Mouse (Mus musculus) liver, embryonic 15.5 days (tissue): ENCODE measurements around the gene Kctd18. TPM values are rescaled to one million over a fixed set of nuclear protein-coding genes. Genes with fewer than 3 reads are reported as not detected.
"Not testable (repeated sequence)": the region's sequence is repeated elsewhere in the genome, so short reads cannot be mapped to it uniquely, and the experiment has no call there.

Experiments used
- ATAC-seq: fragments of 200-750 bp; cut with Nextera tagmentation; 2 replicates; pipeline ENCODE4 v1.8.0; 2017; ENCODE audit warnings: moderate number of reproducible peaks, mild to moderate bottlenecking, moderate library complexity; ENCODE audit not compliant: insufficient read depth
- H3K27ac ChIP-seq: fragments of 300-500 bp; sonication (generic); replicated peaks from 2 replicates; pipeline ENCODE4 v1.5.1; 2015; ENCODE audit warnings: mild to moderate bottlenecking, inconsistent platforms
- H3K27me3 ChIP-seq: fragments of 300-500 bp; sonication (generic); 2 replicates; pipeline ENCODE4 v1.6.1; 2015; ENCODE audit warnings: mild to moderate bottlenecking, inconsistent platforms
- H3K36me3 ChIP-seq: fragments of 300-500 bp; sonication (generic); replicated peaks from 2 replicates; pipeline ENCODE4 v1.6.1; 2015; ENCODE audit warnings: moderate library complexity, mild to moderate bottlenecking, inconsistent platforms
- H3K4me1 ChIP-seq: fragments of 300-500 bp; sonication (generic); replicated peaks from 2 replicates; pipeline ENCODE4 v1.6.1; 2015; ENCODE audit warnings: inconsistent platforms
- H3K4me2 ChIP-seq: fragments of 300-500 bp; sonication (generic); 2 replicates; pipeline ENCODE4 v1.6.1; 2015; ENCODE audit warnings: moderate library complexity, mild to moderate bottlenecking, inconsistent platforms
- H3K4me3 ChIP-seq: fragments of 300-500 bp; sonication (generic); replicated peaks from 2 replicates; pipeline ENCODE4 v1.5.1; 2015; ENCODE audit warnings: mild to moderate bottlenecking, inconsistent platforms
- H3K9ac ChIP-seq: fragments of 300-500 bp; sonication (generic); 2 replicates; pipeline ENCODE4 v1.6.1; 2015; ENCODE audit warnings: moderate library complexity, mild to moderate bottlenecking, inconsistent platforms
- H3K9me3 ChIP-seq: fragments of 300-500 bp; sonication (generic); replicated peaks from 2 replicates; pipeline ENCODE4 v1.6.1; 2016; ENCODE audit warnings: inconsistent platforms
- WGBS: fragments of 180-500 bp; shearing (Covaris S2); methylation state at CpG from one replicate; pipeline ENCODE4 v1.1.7; 2015; ENCODE audit warnings: mixed read lengths; ENCODE audit not compliant: insufficient replicate concordance; 5-methylcytosine and 5-hydroxymethylcytosine counted together
- polyA plus RNA-seq: library from polyadenylated mRNA; unstranded; fragments of >200 nt; fragmentation: Nextera tagmentation; extraction: Ambion mirVana; gene quantifications from 2 replicates; pipeline ENCODE4 v1.2.1, GENCODE M21; 2015

Gene Kctd18
- polyA plus RNA-seq, 1 experiment from 2014 or later: 2.9 TPM

DNA sequence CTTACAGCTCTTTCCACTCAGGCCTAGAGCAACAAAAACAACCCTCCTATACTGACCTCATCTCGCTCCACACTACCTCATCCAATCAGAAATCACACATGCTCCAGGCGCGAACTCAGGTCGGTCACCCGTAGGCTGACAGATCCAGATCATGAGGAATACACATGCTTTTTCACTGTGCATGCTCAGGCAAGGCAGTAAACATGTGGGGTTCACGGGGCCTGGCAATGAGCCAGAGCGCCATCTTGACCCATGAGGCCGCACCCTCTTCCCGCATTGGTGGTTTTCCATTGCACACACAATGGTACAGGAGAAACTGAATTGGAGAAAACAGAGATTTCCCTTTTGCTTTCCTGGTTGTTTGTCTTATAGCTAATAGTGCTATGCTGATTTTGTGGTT is 18.6 kb upstream of the Kctd18 start:
- H3K4me2 ChIP-seq, H3K4me3 ChIP-seq, H3K9me3 ChIP-seq, H3K27me3 ChIP-seq, H3K9ac ChIP-seq, H3K4me1 ChIP-seq, ATAC-seq, H3K27ac ChIP-seq, H3K36me3 ChIP-seq: not testable (repeated sequence)
- WGBS: 84% methylated on average over 9 of the region's 9 CpGs

DNA sequence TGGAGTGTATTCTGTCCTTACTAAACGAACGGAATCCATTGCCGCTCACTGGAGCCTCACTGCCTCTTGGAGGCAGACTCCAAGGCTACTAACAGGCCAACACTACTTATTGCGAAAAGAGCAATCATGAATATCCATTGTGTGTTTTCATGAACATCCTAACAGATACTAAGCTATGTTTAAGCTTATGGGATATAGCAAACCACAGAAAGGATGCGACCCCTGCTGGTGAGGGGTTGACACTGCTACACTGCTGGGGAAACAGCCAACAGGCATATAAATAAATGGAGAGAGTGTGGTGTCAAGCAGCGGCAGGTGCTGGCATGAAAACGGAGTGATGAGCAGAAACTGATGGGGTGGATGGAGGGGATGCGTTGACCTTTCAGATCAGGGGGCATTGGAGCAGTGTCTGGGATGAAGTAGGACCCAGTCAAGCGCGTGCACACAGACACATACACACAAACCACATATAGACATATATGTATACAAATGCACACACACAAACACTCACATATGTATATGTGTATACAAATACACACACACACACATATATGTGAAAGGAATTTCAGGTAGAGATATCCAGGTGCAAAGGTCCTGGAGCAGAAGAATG is 12.5 kb upstream of the Kctd18 start:
- no peak overlapping the region for H3K9ac ChIP-seq
- H3K4me3 ChIP-seq: no peak overlapping the region
- H3K36me3 ChIP-seq: peaks cover under 1% of the 10 kb centered on the region; the same call in 1 of the 2 replicates
- H3K9me3 ChIP-seq: no peaks in the 10 kb centered on the region
- ATAC-seq: no peak
- 52% methylated on average over 10 of the region's 10 CpGs for WGBS
- no peak overlapping the region for H3K27ac ChIP-seq
- peaks cover 38% of the 10 kb centered on the region for H3K4me1 ChIP-seq
- no peak overlapping the region for H3K4me2 ChIP-seq
- H3K27me3 ChIP-seq: no peaks in the 10 kb centered on the region

- Histone ChIP-seq H3K9ac (no peak overlapping the region), H3K27ac (no peak overlapping the region)
- ATAC-seq: no peak
Observed at GRCm38 (mm10) chr1:58030156-58030871, 11.6 kb upstream of the Kctd18 start.

DNA sequence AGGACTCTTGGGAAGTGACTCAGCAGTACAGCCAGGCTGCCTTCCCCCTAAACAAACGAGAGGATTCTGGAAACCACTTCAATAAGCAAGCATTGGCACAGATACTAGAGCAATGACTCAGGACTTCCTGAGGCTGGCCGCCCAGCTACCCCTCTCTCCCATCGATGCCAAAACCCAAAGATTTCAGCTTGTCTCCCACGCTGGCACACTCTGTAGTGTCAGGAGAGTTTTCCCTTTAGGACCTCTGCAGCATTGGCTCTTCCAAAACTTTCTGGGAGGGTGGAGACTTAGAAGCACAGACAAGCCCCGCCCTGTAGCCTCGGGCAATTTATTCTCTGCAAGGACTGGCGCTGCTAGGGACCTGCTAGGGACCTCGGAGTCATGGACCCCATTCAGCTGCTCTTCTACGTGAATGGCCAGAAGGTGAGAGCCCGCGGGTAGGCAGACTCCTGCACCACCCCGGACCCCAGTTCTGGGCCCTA is 10.9 kb upstream of the Kctd18 start, which contains the start of gene Aox1:
TSS of gene Aox1 (plus strand) at position 296 of the 482 bp plus-strand sequence.
- Histone ChIP-seq H3K36me3 (peaks cover 10% of the 10 kb centered on the region), H3K4me1 (peaks cover 38% of the 10 kb centered on the region), H3K9me3 (no peaks in the 10 kb centered on the region), H3K27ac (0 out of 2 replicates have a peak within 1 kb of the TSS, but pooled peaks have one; percentile 6), H3K27me3 (no peaks in the 10 kb centered on the region), H3K9ac (no peak within 1 kb of the TSS), H3K4me3 (peak within 1 kb of the TSS; percentile 38), H3K4me2 (peak within 1 kb of the TSS; percentile 68)
- 6% methylated on average over 12 of the region's 12 CpGs for WGBS
- peak; percentile 68 for ATAC-seq

More at GRCm38 (mm10) chr1:58030156-58030871, 11.6 kb upstream of the Kctd18 start:
- 28% methylated on average over 13 of the region's 13 CpGs for WGBS
- Histone ChIP-seq H3K4me2 (peak overlapping the region; percentile 68), H3K27me3 (no peaks in the 10 kb centered on the region), H3K4me3 (peak overlapping the region; percentile 38), H3K4me1 (peaks cover 38% of the 10 kb centered on the region), H3K9me3 (no peaks in the 10 kb centered on the region), H3K36me3 (peaks cover 5% of the 10 kb centered on the region; the same call in 1 of the 2 replicates)

DNA sequence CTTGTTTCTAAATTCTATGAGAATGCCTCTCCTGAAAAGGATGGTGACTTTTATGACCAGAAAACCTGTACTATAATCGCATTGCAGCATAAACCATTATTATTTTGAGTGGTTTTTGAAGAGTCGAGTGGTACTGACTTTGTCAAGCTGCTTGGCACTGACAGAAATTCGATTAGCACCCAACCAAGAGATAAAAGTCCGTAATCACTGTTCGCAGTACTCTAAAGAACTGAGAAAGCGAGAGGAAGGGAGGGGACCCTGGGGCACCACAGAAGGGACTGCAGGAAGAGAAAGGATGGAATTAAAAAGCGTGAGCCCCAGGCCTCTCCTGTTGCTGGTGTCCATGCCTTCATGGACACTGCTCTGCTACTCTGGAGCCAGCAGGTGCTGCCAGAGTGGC is 9.0 kb upstream of the Kctd18 start:
- no peak for ATAC-seq
- WGBS: 27% methylated on average over 7 of the region's 7 CpGs
- Histone ChIP-seq H3K27ac (no peak overlapping the region), H3K4me2 (peak overlapping the region; percentile 35; the same call in 1 of the 2 replicates), H3K36me3 (peaks cover 27% of the 10 kb centered on the region), H3K9ac (no peak overlapping the region), H3K9me3 (no peaks in the 10 kb centered on the region), H3K27me3 (no peaks in the 10 kb centered on the region), H3K4me1 (peaks cover 38% of the 10 kb centered on the region), H3K4me3 (no peak overlapping the region)

DNA sequence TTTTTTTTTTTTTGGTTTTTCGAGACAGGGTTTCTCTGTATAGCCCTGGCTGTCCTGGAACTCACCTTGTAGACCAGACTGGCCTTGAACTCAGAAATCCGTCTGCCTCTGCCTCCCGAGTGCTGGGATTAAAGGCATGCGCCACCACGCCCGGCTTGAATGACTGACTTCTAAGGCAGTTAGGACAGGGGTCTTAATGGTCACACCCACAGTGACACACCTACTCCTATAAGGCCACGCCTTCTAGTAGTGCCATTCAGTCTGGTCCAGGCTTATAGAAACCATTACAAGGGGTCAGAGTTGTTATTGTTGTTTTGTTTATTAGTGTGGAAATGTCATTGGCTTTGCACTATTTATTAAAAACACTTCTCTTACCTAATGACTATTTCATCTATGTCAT is 12.4 kb downstream of the Kctd18 start:
- H3K9ac ChIP-seq, ATAC-seq, H3K4me3 ChIP-seq, H3K9me3 ChIP-seq, H3K27ac ChIP-seq, H3K27me3 ChIP-seq, H3K4me1 ChIP-seq, H3K4me2 ChIP-seq: not testable (repeated sequence)
- 80% methylated on average over 7 of the region's 7 CpGs for WGBS
- peaks cover 41% of the 10 kb centered on the region for H3K36me3 ChIP-seq

GRCm38 (mm10) chr1:57998146-57998545 is 20.6 kb downstream of the Kctd18 start:
- ATAC-seq: no peak
- no peak overlapping the region for H3K9ac ChIP-seq

DNA sequence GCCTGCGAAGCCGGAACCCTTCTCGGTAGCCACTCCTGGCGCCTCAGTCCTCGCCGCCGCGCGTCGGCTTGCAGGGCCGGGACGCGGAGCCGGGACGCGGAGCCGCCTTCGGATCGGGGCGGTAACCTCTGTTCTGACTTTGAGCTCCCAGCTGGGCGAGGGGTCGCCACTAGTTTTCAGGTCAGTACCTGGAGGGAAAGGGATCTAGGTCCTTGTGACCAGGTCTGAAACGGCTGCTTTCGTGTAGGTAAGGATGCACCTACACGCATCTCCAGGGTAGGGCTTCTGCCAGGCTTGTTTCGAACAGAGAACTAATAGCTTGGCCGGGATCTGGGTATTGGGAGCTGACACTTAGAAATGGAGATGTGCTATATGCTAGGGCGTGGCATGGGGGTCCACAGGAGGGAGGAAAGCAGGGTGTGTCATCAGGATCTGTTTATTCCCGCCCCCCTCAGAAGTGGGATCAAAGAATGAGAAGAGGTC is 22.6 kb downstream of the Kctd18 start:
- Histone ChIP-seq H3K36me3 (peaks cover 21% of the 10 kb centered on the region), H3K27ac (peak overlapping the region; percentile 87), H3K4me1 (peaks cover 26% of the 10 kb centered on the region), H3K4me3 (peak overlapping the region; percentile 91), H3K9me3 (no peaks in the 10 kb centered on the region), H3K27me3 (no peaks in the 10 kb centered on the region), H3K4me2 (peak overlapping the region; percentile 79), H3K9ac (peak overlapping the region; percentile 93)
- peak; percentile 87 for ATAC-seq
- under 1% methylated on average over 29 of the region's 29 CpGs for WGBS

More at GRCm38 (mm10) chr1:57998146-57998545, 20.6 kb downstream of the Kctd18 start:
- H3K27ac ChIP-seq: no peak overlapping the region; the same call in 1 of the 2 replicates
- peaks cover 26% of the 10 kb centered on the region for H3K4me1 ChIP-seq
- no peaks in the 10 kb centered on the region for H3K27me3 ChIP-seq
- peak overlapping the region; percentile 79 for H3K4me2 ChIP-seq
- H3K36me3 ChIP-seq: peaks cover 34% of the 10 kb centered on the region
- no peaks in the 10 kb centered on the region for H3K9me3 ChIP-seq
- no peak overlapping the region for H3K4me3 ChIP-seq
- 59% methylated on average over 3 of the region's 3 CpGs for WGBS

DNA sequence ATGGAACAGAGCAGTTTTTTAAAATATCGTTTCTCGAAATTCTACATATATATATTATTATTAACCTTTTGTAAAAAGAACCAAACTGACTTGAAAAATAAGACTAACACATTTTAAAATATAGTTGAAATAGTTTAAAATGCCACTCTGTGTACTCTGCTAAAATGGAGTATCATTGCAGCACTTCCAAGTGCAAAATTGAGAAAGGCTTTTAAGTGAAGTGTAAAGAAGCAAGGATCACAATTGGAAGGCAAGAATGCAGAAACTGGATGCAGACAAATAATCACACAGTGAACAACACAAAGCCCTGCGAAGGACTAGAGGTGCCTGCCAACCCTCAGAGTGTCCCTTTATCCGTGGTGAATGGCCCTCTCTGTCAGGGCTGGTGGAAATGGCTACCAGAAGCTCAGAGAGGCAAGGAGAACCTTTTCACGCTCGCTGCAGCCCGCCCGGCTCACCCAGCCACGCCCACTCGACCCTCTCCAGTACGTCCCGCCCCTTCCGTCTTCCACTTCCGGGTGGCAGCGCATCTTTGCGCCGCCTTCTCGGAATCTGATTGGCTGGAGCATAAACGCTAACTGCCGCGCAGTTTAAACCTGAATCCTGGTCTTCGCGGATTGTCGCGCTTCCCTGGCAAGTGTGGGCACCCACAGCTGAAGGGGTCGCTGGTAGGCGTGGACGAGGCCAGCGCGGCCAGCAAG is 23.2 kb downstream of the Kctd18 start, which contains the start of gene Sgo2a:
TSS of gene Sgo2a (plus strand) at position 540 of the 701 bp plus-strand sequence.
- Histone ChIP-seq H3K4me1 (peaks cover 26% of the 10 kb centered on the region), H3K4me2 (peak within 1 kb of the TSS; percentile 79), H3K27ac (peak within 1 kb of the TSS; percentile 87), H3K27me3 (no peaks in the 10 kb centered on the region), H3K36me3 (peaks cover 16% of the 10 kb centered on the region), H3K9me3 (no peaks in the 10 kb centered on the region), H3K9ac (peak within 1 kb of the TSS; percentile 93), H3K4me3 (peak within 1 kb of the TSS; percentile 91)
- peak; percentile 95 for ATAC-seq
- 5% methylated on average over 30 of the region's 30 CpGs for WGBS

DNA sequence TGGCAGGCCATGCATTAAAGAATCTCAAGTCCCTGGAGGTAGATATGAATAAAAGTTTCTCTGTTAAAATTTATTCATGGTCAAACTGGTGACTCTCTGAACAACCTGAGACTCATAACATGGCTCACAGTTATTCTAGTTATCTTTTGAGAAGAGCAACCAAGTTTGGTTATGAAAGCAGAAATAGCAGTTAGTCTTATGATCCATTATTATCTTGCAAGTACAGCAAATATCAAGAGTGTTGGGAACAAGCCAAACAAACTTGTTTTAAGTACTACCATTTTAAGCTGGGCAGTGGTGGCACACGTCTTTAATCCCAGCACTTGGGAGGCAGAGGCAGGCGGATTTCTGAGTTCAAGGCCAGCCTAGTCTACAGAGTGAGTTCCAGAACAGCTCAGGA is 27.5 kb downstream of the Kctd18 start:
- ATAC-seq: no peak
- 50% methylated on average over 2 of the region's 2 CpGs for WGBS

More for the DNA sequence above, 27.5 kb downstream of the Kctd18 start:
- H3K9ac ChIP-seq: no peak overlapping the region
- H3K27ac ChIP-seq: no peak overlapping the region
- H3K4me3 ChIP-seq: no peak overlapping the region
- H3K36me3 ChIP-seq: no peaks in the 10 kb centered on the region
- no peak overlapping the region for H3K4me2 ChIP-seq
- peaks cover 3% of the 10 kb centered on the region; the same call in 1 of the 2 replicates for H3K4me1 ChIP-seq
- no peaks in the 10 kb centered on the region for H3K9me3 ChIP-seq
- H3K27me3 ChIP-seq: no peaks in the 10 kb centered on the region
